Mouse (Mus musculus) thymus, postnatal 36 days (tissue): ENCODE results near the gene Dhx9.
A peak's percentile ranks its signal among the peaks of the same experiment; 100 is the strongest.
"Not testable (repeated sequence)": the region's sequence is repeated elsewhere in the genome, so short reads cannot be mapped to it uniquely, and the experiment has no call there.

Source experiments
- DNase-seq, 2 experiments: peaks; one replicate each; pipeline ENCODE4 v3.0.0; 2022; ENCODE audit warnings: mixed read lengths in 2 of 2

Gene Dhx9

GRCm38 (mm10) chr1:153416271-153416832 lies 71.1 kb downstream of the Dhx9 start:
- not testable (repeated sequence) for DNase-seq

GRCm38 (mm10) chr1:153415742-153416141 lies 71.7 kb downstream of the Dhx9 start:
- not testable (repeated sequence) for DNase-seq

- peak; percentile 76 to 77 for DNase-seq
Measured at GRCm38 (mm10) chr1:153414962-153415361, 72.5 kb downstream of the Dhx9 start.

- DNase-seq, result peak; percentile 96 to 97
Measured at GRCm38 (mm10) chr1:153414114-153414723, 73.2 kb downstream of the Dhx9 start.

GRCm38 (mm10) chr1:153413397-153414020 lies 74.0 kb downstream of the Dhx9 start:
- peak; percentile 51 to 57 for DNase-seq

- DNase-seq, result peak in 1 of 2 experiments; percentile 4
Measured at GRCm38 (mm10) chr1:153412663-153413396, 74.6 kb downstream of the Dhx9 start.

- no peak for DNase-seq
Measured at GRCm38 (mm10) chr1:153411723-153412122, 75.7 kb downstream of the Dhx9 start.

GRCm38 (mm10) chr1:153410915-153411314 lies 76.5 kb downstream of the Dhx9 start:
- DNase-seq, result not testable (repeated sequence)

- not testable (repeated sequence) for DNase-seq
Measured at GRCm38 (mm10) chr1:153408296-153408695, 79.2 kb downstream of the Dhx9 start.

GRCm38 (mm10) chr1:153407641-153408040 lies 79.8 kb downstream of the Dhx9 start:
- DNase-seq, result not testable (repeated sequence)
